Mouse (Mus musculus): ENCODE data around the gene Spata2. TPM values are rescaled to one million over a fixed set of nuclear protein-coding genes. Genes with fewer than 3 reads are reported as not detected.

Gene Spata2
- polyA plus RNA-seq, 1 experiment from 2014 or later = 8.3 TPM

DNA sequence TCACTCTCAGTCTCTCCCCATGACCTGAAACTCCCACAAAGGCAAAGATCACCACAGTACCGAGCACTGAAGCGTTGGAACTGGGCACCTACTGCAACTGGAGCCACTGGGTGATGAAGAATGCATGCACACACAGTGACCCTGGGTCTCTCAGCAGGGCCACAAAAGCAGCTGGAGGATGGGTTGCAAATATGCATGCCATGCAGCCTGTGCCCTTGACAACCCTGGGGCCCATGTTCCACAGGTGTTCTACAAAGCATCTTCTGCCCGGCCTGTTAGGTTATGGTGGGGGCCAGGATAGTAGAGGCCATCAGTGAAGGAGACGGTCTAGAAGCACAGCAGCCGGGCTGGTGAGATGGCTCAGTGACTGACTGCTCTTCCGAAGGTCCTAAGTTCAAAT, 5.1 kb downstream of the Spata2 start:
- 83% methylated on average over 6 of the region's 6 CpGs for WGBS (ENCODE audit: insufficient replicate concordance)
- peaks cover 15% of the 10 kb centered on the region for H3K4me1 ChIP-seq (ENCODE audit: control insufficient read depth, low read depth, low read length)
- no peak overlapping the region for H3K4me2 ChIP-seq (ENCODE audit: low read depth, low read length)
- no peak overlapping the region for H3K27ac ChIP-seq (ENCODE audit: low read length)
- H3K9ac ChIP-seq (ENCODE audit: low read depth, low read length) = no peak overlapping the region
- no peaks in the 10 kb centered on the region for H3K27me3 ChIP-seq (ENCODE audit: control insufficient read depth, insufficient read depth, low read depth, low read length)
- H3K9me3 ChIP-seq (replicated peaks; ENCODE audit: control insufficient read depth, low read length) = no peaks in the 10 kb centered on the region
- ATAC-seq (ENCODE audit: low read depth) = no peak
- H3K4me3 ChIP-seq (ENCODE audit: low read depth, low read length) = no peak overlapping the region
- H3K36me3 ChIP-seq (ENCODE audit: control insufficient read depth, insufficient read depth) = peaks cover 20% of the 10 kb centered on the region

DNA sequence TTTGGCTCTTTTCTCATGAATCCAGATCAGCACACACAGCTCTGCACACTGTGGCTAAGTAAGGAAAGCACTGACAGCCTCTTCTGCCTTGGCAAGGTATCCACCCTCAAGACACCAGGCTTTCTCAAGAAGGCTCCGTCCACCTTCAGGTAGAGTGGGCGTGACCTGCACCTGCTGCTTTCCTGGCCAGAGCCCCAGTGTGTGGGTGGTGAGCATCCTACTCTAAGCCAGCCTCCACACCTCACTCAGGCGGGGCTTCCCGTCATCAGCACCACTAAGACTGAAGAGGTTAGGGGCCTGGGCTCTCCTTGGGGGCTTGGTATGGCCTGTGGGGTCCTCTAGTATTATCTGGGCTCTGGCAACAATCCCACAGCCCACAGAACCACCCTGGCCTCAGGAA, 6.1 kb downstream of the Spata2 start:
- 75% methylated on average over 4 of the region's 4 CpGs for WGBS (ENCODE audit: insufficient replicate concordance)
- Histone ChIP-seq H3K9me3 (replicated peaks; ENCODE audit: control insufficient read depth, low read length) (no peaks in the 10 kb centered on the region), H3K4me3 (ENCODE audit: low read depth, low read length) (no peak overlapping the region), H3K27ac (ENCODE audit: low read length) (no peak overlapping the region), H3K4me1 (ENCODE audit: control insufficient read depth, low read depth, low read length) (peaks cover 10% of the 10 kb centered on the region), H3K27me3 (ENCODE audit: control insufficient read depth, insufficient read depth, low read depth, low read length) (no peaks in the 10 kb centered on the region), H3K4me2 (ENCODE audit: low read depth, low read length) (no peak overlapping the region), H3K36me3 (ENCODE audit: control insufficient read depth, insufficient read depth) (peaks cover 23% of the 10 kb centered on the region), H3K9ac (ENCODE audit: low read depth, low read length) (no peak overlapping the region)
- no peak for ATAC-seq (ENCODE audit: low read depth)

DNA sequence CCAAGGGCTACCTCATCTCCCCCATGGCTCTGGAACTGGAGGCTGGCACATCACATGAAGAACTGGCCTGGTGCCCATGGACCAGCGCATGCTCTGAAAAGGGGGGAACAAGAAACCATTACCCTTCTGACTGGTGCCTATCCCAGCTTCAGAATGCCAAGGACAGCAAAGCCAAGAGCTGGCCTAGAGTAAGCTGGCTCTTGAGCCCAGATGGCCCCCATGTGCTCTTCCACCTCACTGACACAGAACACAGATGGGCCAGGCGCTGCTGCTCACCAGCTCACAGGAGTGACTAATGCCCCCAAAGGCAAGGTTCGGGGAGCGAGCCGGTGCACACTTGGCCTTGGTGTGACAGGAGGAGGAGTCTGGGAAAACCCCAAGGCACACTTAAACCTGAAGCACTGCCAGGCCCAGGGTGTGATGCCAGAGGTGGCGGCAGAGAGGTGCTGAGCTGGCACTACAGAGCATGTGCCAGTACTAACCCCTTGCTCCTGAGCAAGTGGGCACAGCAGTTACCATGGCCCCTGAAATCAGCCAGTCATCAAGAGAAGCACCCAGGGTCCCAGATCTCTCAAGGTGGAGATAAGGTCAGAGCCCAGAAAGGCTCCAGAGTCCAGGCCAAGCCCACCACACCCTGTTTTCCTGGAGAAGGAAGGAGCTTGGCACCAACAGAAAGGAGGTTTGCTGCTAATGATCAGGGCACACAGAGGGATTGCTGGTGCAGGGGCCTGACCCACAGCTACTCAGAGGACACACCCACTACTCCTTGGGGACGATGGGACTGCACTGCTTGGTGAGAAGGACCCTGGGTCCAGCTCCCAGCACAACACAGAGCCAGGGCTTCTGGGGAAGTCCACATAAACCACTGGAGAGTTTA, 6.9 kb downstream of the Spata2 start:
- H3K27me3 ChIP-seq (ENCODE audit: control insufficient read depth, insufficient read depth, low read depth, low read length) = no peaks in the 10 kb centered on the region
- no peaks in the 10 kb centered on the region for H3K9me3 ChIP-seq (replicated peaks; ENCODE audit: control insufficient read depth, low read length)
- H3K4me1 ChIP-seq (ENCODE audit: control insufficient read depth, low read depth, low read length) = peaks cover 2% of the 10 kb centered on the region; the same call in 1 of the 2 replicates
- H3K9ac ChIP-seq (ENCODE audit: low read depth, low read length) = no peak overlapping the region
- peaks cover 23% of the 10 kb centered on the region for H3K36me3 ChIP-seq (ENCODE audit: control insufficient read depth, insufficient read depth)
- no peak for ATAC-seq (ENCODE audit: low read depth)
- 83% methylated on average over 7 of the region's 7 CpGs for WGBS (ENCODE audit: insufficient replicate concordance)
- H3K27ac ChIP-seq (ENCODE audit: low read length) = no peak overlapping the region
- no peak overlapping the region for H3K4me2 ChIP-seq (ENCODE audit: low read depth, low read length)
- no peak overlapping the region for H3K4me3 ChIP-seq (ENCODE audit: low read depth, low read length)

DNA sequence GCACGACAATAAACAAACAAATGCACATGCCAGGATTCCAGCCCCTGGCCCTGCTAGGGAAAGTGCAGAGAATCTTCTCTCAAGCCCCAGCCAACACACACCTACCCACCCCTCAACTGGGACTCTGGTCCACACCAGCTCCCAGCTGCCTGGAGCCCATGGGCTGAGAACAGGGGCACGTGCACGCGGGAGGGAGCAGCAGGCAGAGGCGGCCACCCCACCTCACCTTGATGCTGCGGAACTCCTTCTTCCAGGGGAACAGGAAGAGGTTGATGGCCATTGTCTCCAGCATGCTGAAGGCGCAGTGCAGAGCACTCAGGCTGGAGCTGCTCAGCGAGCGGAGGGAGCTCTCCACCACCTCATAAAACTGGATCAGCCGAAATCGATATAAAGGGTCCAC, 7.8 kb downstream of the Spata2 start:
- H3K9ac ChIP-seq (ENCODE audit: low read depth, low read length) = no peak overlapping the region
- 86% methylated on average over 11 of the region's 11 CpGs for WGBS (ENCODE audit: insufficient replicate concordance)
- H3K27ac ChIP-seq (ENCODE audit: low read length) = no peak overlapping the region
- ATAC-seq (ENCODE audit: low read depth) = no peak
- no peak overlapping the region for H3K4me2 ChIP-seq (ENCODE audit: low read depth, low read length)
- peaks cover 23% of the 10 kb centered on the region for H3K36me3 ChIP-seq (ENCODE audit: control insufficient read depth, insufficient read depth)
- no peaks in the 10 kb centered on the region for H3K27me3 ChIP-seq (ENCODE audit: control insufficient read depth, insufficient read depth, low read depth, low read length)
- H3K4me1 ChIP-seq (ENCODE audit: control insufficient read depth, low read depth, low read length) = no peaks in the 10 kb centered on the region
- H3K9me3 ChIP-seq (replicated peaks; ENCODE audit: control insufficient read depth, low read length) = no peaks in the 10 kb centered on the region
- no peak overlapping the region for H3K4me3 ChIP-seq (ENCODE audit: low read depth, low read length)

- Histone ChIP-seq H3K9me3 (replicated peaks; ENCODE audit: control insufficient read depth, low read length) (no peaks in the 10 kb centered on the region), H3K27me3 (ENCODE audit: control insufficient read depth, insufficient read depth, low read depth, low read length) (no peaks in the 10 kb centered on the region), H3K27ac (ENCODE audit: low read length) (no peak overlapping the region), H3K36me3 (ENCODE audit: control insufficient read depth, insufficient read depth) (peaks cover 23% of the 10 kb centered on the region), H3K9ac (ENCODE audit: low read depth, low read length) (no peak overlapping the region), H3K4me1 (ENCODE audit: control insufficient read depth, low read depth, low read length) (no peaks in the 10 kb centered on the region), H3K4me2 (ENCODE audit: low read depth, low read length) (no peak overlapping the region), H3K4me3 (ENCODE audit: low read depth, low read length) (no peak overlapping the region)
- ATAC-seq (ENCODE audit: low read depth) = no peak
- 89% methylated on average over 24 of the region's 24 CpGs for WGBS (ENCODE audit: insufficient replicate concordance)
These were observed 8.8 kb downstream of the Spata2 start for GRCm38 (mm10) chr2:167483827-167484410.

DNA sequence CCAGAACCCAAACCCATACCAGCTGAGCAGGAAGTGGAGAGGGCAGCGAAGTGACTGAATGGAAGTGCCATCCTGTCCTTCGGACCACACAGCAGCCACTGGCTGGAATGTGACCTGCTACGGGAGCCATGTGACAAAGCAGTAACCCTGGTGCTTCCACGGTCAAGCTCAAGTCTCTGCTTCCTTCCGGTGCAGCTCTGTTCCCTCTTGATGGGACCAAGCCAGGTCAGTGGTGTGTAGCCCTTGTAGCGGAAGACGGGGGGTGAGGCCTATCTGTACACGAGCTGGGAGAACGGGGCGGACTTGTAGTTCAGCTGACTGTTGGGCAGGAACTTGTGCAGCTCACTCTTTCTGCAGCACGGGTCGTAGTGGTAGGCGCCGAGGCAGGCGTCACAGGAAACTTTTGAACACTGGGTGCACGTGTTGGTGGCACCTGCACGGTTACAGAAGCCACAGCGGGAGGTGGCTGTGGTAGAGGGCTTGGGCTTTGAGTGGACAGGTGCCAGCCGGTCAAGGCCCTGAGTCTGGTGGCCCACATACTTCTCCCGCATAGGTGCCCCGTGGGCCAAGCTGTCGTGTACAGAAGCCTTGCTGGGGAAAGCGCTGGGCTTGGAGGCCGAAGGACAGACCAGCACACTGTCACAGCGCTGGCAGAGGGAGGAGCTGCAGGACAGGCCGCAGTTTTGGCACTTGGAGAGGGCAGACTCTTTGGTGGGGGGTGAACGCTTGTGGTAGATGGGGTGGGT, 9.4 kb downstream of the Spata2 start:
- H3K4me2 ChIP-seq (ENCODE audit: low read depth, low read length) = no peak overlapping the region
- H3K9me3 ChIP-seq (replicated peaks; ENCODE audit: control insufficient read depth, low read length) = no peaks in the 10 kb centered on the region
- H3K27ac ChIP-seq (ENCODE audit: low read length) = no peak overlapping the region
- H3K4me3 ChIP-seq (ENCODE audit: low read depth, low read length) = no peak overlapping the region
- no peak overlapping the region for H3K9ac ChIP-seq (ENCODE audit: low read depth, low read length)
- H3K4me1 ChIP-seq (ENCODE audit: control insufficient read depth, low read depth, low read length) = no peaks in the 10 kb centered on the region
- H3K36me3 ChIP-seq (ENCODE audit: control insufficient read depth, insufficient read depth) = peaks cover 23% of the 10 kb centered on the region
- ATAC-seq (ENCODE audit: low read depth) = peak; percentile 34; the same call in 1 of the 2 replicates
- WGBS (ENCODE audit: insufficient replicate concordance) = 84% methylated on average over 27 of the region's 27 CpGs
- no peaks in the 10 kb centered on the region for H3K27me3 ChIP-seq (ENCODE audit: control insufficient read depth, insufficient read depth, low read depth, low read length)

GRCm38 (mm10) chr2:167482681-167483080, 10.0 kb downstream of the Spata2 start:
- Histone ChIP-seq H3K4me3 (ENCODE audit: low read depth, low read length) (no peak overlapping the region), H3K27ac (ENCODE audit: low read length) (no peak overlapping the region), H3K4me1 (ENCODE audit: control insufficient read depth, low read depth, low read length) (no peaks in the 10 kb centered on the region), H3K27me3 (ENCODE audit: control insufficient read depth, insufficient read depth, low read depth, low read length) (no peaks in the 10 kb centered on the region), H3K4me2 (ENCODE audit: low read depth, low read length) (no peak overlapping the region), H3K9me3 (replicated peaks; ENCODE audit: control insufficient read depth, low read length) (no peaks in the 10 kb centered on the region), H3K36me3 (ENCODE audit: control insufficient read depth, insufficient read depth) (peaks cover 23% of the 10 kb centered on the region), H3K9ac (ENCODE audit: low read depth, low read length) (no peak overlapping the region)
- 79% methylated on average over 4 of the region's 4 CpGs for WGBS (ENCODE audit: insufficient replicate concordance)
- ATAC-seq (ENCODE audit: low read depth) = no peak

GRCm38 (mm10) chr2:167479501-167479900, 13.2 kb downstream of the Spata2 start:
- H3K4me3 ChIP-seq (ENCODE audit: low read depth, low read length) = no peak overlapping the region
- no peak overlapping the region for H3K27ac ChIP-seq (ENCODE audit: low read length)
- H3K9ac ChIP-seq (ENCODE audit: low read depth, low read length) = no peak overlapping the region
- no peak for ATAC-seq (ENCODE audit: low read depth)
- H3K4me2 ChIP-seq (ENCODE audit: low read depth, low read length) = no peak overlapping the region
- no peaks in the 10 kb centered on the region for H3K27me3 ChIP-seq (ENCODE audit: control insufficient read depth, insufficient read depth, low read depth, low read length)
- WGBS (ENCODE audit: insufficient replicate concordance) = 71% methylated on average over 1 of the region's 1 CpGs
- H3K36me3 ChIP-seq (ENCODE audit: control insufficient read depth, insufficient read depth) = peaks cover 26% of the 10 kb centered on the region
- peaks cover 4% of the 10 kb centered on the region for H3K4me1 ChIP-seq (ENCODE audit: control insufficient read depth, low read depth, low read length)
- no peaks in the 10 kb centered on the region for H3K9me3 ChIP-seq (replicated peaks; ENCODE audit: control insufficient read depth, low read length)

- Histone ChIP-seq H3K4me3 (ENCODE audit: low read depth, low read length) (no peak overlapping the region), H3K36me3 (ENCODE audit: control insufficient read depth, insufficient read depth) (peaks cover 27% of the 10 kb centered on the region), H3K4me2 (ENCODE audit: low read depth, low read length) (no peak overlapping the region), H3K9me3 (replicated peaks; ENCODE audit: control insufficient read depth, low read length) (no peaks in the 10 kb centered on the region), H3K9ac (ENCODE audit: low read depth, low read length) (no peak overlapping the region), H3K27ac (ENCODE audit: low read length) (no peak overlapping the region), H3K4me1 (ENCODE audit: control insufficient read depth, low read depth, low read length) (peaks cover 4% of the 10 kb centered on the region), H3K27me3 (ENCODE audit: control insufficient read depth, insufficient read depth, low read depth, low read length) (no peaks in the 10 kb centered on the region)
- ATAC-seq (ENCODE audit: low read depth) = no peak
- 36% methylated on average over 2 of the region's 2 CpGs for WGBS (ENCODE audit: insufficient replicate concordance)
These were observed 14.6 kb downstream of the Spata2 start for GRCm38 (mm10) chr2:167478128-167478527.

Measured in liver, embryonic 16.5 days (tissue).